Mouse (Mus musculus) c-Kit-negative CD71-positive TER-119-positive erythroid progenitor cells, embryonic 14.5 days (primary cell): ENCODE data around the gene Kifap3.
"Not testable (repeated sequence)": the region's sequence is repeated elsewhere in the genome, so short reads cannot be mapped to it uniquely, and the experiment has no call there.

Experiments used
- DNase-seq: peaks from one replicate; pipeline ENCODE4 v3.0.0-alpha.2; 2013; ENCODE audit warnings: low read depth, low spot score

Gene Kifap3

GRCm38 (mm10) chr1:163779336-163780115 is at the start of gene Kifap3:
TSS of gene Kifap3 (plus strand) at chr1:163779583.
- peak; percentile 74 for DNase-seq

- not testable (repeated sequence) for DNase-seq
Observed at GRCm38 (mm10) chr1:163731166-163731565, 48.2 kb upstream of the Kifap3 start.

GRCm38 (mm10) chr1:163736441-163737238 is 42.7 kb upstream of the Kifap3 start:
- DNase-seq: no peak

GRCm38 (mm10) chr1:163737239-163737533 is 42.2 kb upstream of the Kifap3 start:
- DNase-seq: no peak

GRCm38 (mm10) chr1:163751360-163751992 is 27.9 kb upstream of the Kifap3 start:
- DNase-seq: no peak

- no peak for DNase-seq
Observed at GRCm38 (mm10) chr1:163757462-163758207, 21.7 kb upstream of the Kifap3 start.

- DNase-seq: not testable (repeated sequence)
Observed at GRCm38 (mm10) chr1:163783577-163783976, 4.2 kb downstream of the Kifap3 start.

- no peak for DNase-seq
Observed at GRCm38 (mm10) chr1:163821365-163821764, 42.0 kb downstream of the Kifap3 start.

- DNase-seq: no peak
Observed at GRCm38 (mm10) chr1:163829482-163829881, 50.1 kb downstream of the Kifap3 start.

GRCm38 (mm10) chr1:163834066-163834465 is 54.7 kb downstream of the Kifap3 start:
- no peak for DNase-seq

- no peak for DNase-seq
Observed at GRCm38 (mm10) chr1:163835062-163835461, 55.7 kb downstream of the Kifap3 start.

GRCm38 (mm10) chr1:163838482-163838881 is 59.1 kb downstream of the Kifap3 start:
- not testable (repeated sequence) for DNase-seq

GRCm38 (mm10) chr1:163840555-163840954 is 61.2 kb downstream of the Kifap3 start:
- DNase-seq: no peak

- no peak for DNase-seq
Observed at GRCm38 (mm10) chr1:163842238-163842637, 62.9 kb downstream of the Kifap3 start.

GRCm38 (mm10) chr1:163843899-163844298 is 64.5 kb downstream of the Kifap3 start:
- no peak for DNase-seq

- no peak for DNase-seq
Observed at GRCm38 (mm10) chr1:163852884-163853560, 73.6 kb downstream of the Kifap3 start.

- no peak for DNase-seq
Observed at GRCm38 (mm10) chr1:163858420-163858819, 79.0 kb downstream of the Kifap3 start.

GRCm38 (mm10) chr1:163861538-163861937 is 82.2 kb downstream of the Kifap3 start:
- DNase-seq: no peak

- DNase-seq: no peak
Observed at GRCm38 (mm10) chr1:163873158-163873557, 93.8 kb downstream of the Kifap3 start.

- DNase-seq: no peak
Observed at GRCm38 (mm10) chr1:163889629-163890028, 110.2 kb downstream of the Kifap3 start.

GRCm38 (mm10) chr1:163893294-163893693 is 113.9 kb downstream of the Kifap3 start:
- no peak for DNase-seq
